Mouse (Mus musculus): ENCODE measurements around the gene Hdac6. TPM values are rescaled to one million over a fixed set of nuclear protein-coding genes. Genes with fewer than 3 reads are reported as not detected.

Gene Hdac6
- polyA plus RNA-seq, 1 experiment from 2014 or later: 56.8 TPM

DNA sequence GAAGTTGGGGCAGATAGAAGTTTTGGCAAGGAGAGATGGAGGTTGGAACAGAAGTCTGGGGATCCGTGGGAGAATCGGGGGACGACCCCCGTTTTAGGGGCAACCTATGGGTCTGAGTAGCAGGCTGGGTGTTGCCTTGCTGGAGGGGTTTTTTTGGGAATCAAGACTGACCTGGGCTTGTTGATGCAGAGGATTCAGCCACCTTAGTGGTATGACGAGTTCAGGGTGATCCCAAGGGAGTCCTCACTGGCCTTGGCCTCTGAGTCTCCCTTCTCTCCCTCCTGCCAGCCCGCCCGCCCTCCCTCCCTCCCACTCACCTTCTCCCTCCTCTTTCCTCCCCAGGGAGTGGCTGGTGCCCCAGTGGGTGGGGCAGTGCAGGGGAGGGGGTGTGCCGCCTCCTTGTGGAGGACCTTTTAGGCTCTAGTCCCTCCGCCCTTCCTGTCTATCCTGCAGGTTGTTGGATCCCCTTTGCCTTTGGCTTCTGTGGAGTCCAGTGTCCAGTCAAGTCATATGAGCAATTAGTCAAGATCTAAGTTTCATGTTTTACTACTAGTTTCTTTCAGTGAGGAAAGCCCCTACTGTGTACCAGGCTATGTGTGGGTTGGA, 20.0 kb upstream of the Hdac6 start:
- WGBS: 85% methylated on average over 7 of the region's 9 CpGs
- no peaks in the 10 kb centered on the region for H3K9me3 ChIP-seq (ENCODE audit: control insufficient read depth, low read length)
- H3K4me2 ChIP-seq (ENCODE audit: low read depth, low read length): no peak overlapping the region
- no peak overlapping the region for H3K27ac ChIP-seq (ENCODE audit: low read depth, low read length)
- ATAC-seq (ENCODE audit: low read depth): no peak
- no peaks in the 10 kb centered on the region for H3K4me1 ChIP-seq (ENCODE audit: control insufficient read depth, insufficient read depth, low read length)
- no peak overlapping the region for H3K4me3 ChIP-seq (ENCODE audit: low read depth, low read length)
- no peaks in the 10 kb centered on the region for H3K36me3 ChIP-seq (ENCODE audit: control insufficient read depth, insufficient read depth, low read length)
- H3K27me3 ChIP-seq (ENCODE audit: control insufficient read depth, insufficient read depth, low read length): no peaks in the 10 kb centered on the region
- no peak overlapping the region for H3K9ac ChIP-seq (replicated peaks; ENCODE audit: low read depth, low read length)

DNA sequence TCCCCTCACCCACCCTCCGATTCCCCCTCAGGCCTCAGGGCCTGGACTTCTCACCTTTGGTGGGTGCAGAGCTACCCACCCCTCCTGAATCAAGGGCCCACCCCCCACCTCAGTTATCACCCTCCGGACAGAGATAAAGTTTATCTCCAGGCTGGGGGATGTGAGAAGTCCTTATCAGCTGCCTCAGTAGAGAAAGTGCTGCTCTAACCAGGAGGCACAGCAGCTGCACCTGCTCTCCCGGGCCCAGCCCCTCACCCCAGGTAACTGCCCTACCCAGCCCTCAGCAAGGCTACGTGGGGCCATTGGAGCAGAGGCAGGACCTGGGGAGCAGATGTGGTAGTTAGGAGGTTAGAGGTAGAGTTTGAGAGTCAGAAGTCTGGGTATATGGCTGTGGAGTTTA, 18.5 kb upstream of the Hdac6 start:
- Histone ChIP-seq H3K4me2 (ENCODE audit: low read depth, low read length) (no peak overlapping the region), H3K9ac (replicated peaks; ENCODE audit: low read depth, low read length) (no peak overlapping the region), H3K36me3 (ENCODE audit: control insufficient read depth, insufficient read depth, low read length) (no peaks in the 10 kb centered on the region), H3K27ac (ENCODE audit: low read depth, low read length) (no peak overlapping the region), H3K27me3 (ENCODE audit: control insufficient read depth, insufficient read depth, low read length) (no peaks in the 10 kb centered on the region), H3K9me3 (ENCODE audit: control insufficient read depth, low read length) (no peaks in the 10 kb centered on the region), H3K4me1 (ENCODE audit: control insufficient read depth, insufficient read depth, low read length) (no peaks in the 10 kb centered on the region), H3K4me3 (ENCODE audit: low read depth, low read length) (no peak overlapping the region)
- 86% methylated on average over 4 of the region's 4 CpGs for WGBS
- ATAC-seq (ENCODE audit: low read depth): no peak

DNA sequence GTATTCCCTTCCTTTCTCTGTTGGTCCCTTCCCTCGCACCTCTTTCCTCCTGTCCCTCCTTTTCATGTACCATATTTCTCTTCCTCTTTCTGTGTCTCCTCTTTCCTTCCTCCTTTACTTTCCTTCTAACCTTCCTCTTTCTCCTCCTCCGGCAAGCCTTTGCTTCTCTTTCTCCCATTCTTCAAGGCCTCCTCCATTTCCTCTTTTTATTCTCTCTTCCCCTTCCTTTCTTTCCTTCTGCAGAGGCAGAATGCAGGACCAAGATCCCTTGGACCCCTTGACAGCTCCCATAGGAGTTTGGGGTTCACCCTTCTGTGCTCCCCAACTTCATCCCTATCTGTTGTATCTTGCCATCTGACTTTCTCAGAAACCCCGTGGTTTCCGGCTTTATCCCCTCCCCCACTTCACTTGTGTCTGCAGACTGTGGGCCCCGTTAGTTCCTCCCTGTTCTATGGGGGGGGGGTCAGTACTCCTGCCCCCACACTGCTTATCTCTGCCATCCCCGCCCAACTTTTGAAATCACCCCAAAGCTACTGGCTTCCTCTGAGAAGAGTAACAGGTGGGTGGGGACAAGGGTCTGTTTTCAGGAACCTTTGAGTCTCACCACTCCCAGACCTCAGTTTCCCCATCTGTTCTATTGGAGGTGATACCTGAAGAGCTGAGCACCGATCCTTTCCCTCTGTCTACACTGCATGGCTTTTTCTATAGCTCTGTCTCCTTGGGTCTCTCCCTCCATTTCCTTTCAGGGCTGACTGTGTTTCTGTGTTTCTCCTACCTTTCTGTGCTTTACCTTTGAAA, 16.3 kb upstream of the Hdac6 start:
- H3K27ac ChIP-seq (ENCODE audit: low read depth, low read length): no peak overlapping the region
- 75% methylated on average over 7 of the region's 7 CpGs for WGBS
- no peaks in the 10 kb centered on the region for H3K36me3 ChIP-seq (ENCODE audit: control insufficient read depth, insufficient read depth, low read length)
- H3K4me2 ChIP-seq (ENCODE audit: low read depth, low read length): no peak overlapping the region
- H3K9me3 ChIP-seq (ENCODE audit: control insufficient read depth, low read length): no peaks in the 10 kb centered on the region
- no peak overlapping the region for H3K9ac ChIP-seq (replicated peaks; ENCODE audit: low read depth, low read length)
- no peak for ATAC-seq (ENCODE audit: low read depth)
- H3K27me3 ChIP-seq (ENCODE audit: control insufficient read depth, insufficient read depth, low read length): no peaks in the 10 kb centered on the region
- H3K4me1 ChIP-seq (ENCODE audit: control insufficient read depth, insufficient read depth, low read length): no peaks in the 10 kb centered on the region
- H3K4me3 ChIP-seq (ENCODE audit: low read depth, low read length): no peak overlapping the region

DNA sequence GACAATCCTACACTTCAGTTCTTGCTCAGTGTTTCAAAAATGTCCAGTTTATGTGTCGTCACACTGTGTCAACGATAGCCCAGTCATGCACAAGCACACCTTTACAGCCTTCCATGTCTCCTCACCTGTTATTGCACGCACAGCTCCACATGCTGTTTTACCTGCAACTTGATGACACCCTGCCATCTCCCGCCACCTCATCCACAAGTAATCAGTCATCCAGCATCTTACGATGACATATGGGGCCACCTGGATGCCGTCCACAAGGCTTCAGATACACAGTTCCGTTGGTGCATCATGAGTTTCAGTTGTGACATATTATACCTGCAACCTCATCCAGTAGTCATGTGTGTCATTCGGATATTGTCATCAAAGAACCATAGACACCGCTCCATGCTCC, 11.2 kb upstream of the Hdac6 start:
- no peak overlapping the region for H3K9ac ChIP-seq (replicated peaks; ENCODE audit: low read depth, low read length)
- no peaks in the 10 kb centered on the region for H3K36me3 ChIP-seq (ENCODE audit: control insufficient read depth, insufficient read depth, low read length)
- H3K27me3 ChIP-seq (ENCODE audit: control insufficient read depth, insufficient read depth, low read length): no peaks in the 10 kb centered on the region
- H3K4me2 ChIP-seq (ENCODE audit: low read depth, low read length): no peak overlapping the region
- no peaks in the 10 kb centered on the region for H3K9me3 ChIP-seq (ENCODE audit: control insufficient read depth, low read length)
- H3K4me3 ChIP-seq (ENCODE audit: low read depth, low read length): no peak overlapping the region
- H3K4me1 ChIP-seq (ENCODE audit: control insufficient read depth, insufficient read depth, low read length): no peaks in the 10 kb centered on the region
- no peak overlapping the region for H3K27ac ChIP-seq (ENCODE audit: low read depth, low read length)
- ATAC-seq (ENCODE audit: low read depth): no peak
- WGBS: 94% methylated on average over 9 of the region's 9 CpGs

DNA sequence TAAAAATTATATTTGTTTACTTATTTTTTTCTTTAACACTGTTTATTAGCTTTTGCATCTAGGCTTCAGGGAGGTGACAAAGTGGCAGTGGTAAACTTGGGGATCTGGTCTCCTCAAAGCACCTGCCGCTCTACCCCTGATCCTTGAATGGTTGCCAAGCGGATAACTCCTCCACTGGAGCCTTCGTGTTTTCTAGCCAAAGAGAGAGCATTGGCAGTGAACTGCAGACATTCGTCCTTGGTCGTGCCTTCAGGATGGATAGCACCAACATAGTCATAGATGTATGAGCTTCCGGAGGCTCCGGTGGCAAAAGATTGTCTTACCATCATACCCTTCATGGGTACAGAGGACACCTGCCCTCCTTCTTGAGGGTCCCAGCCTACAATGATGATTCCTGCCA, 2.4 kb upstream of the Hdac6 start:
- no peak for ATAC-seq (ENCODE audit: low read depth)
- Histone ChIP-seq H3K4me3 (ENCODE audit: low read depth, low read length) (no peak overlapping the region), H3K9ac (replicated peaks; ENCODE audit: low read depth, low read length) (no peak overlapping the region), H3K9me3 (ENCODE audit: control insufficient read depth, low read length) (no peaks in the 10 kb centered on the region), H3K4me2 (ENCODE audit: low read depth, low read length) (no peak overlapping the region), H3K27ac (ENCODE audit: low read depth, low read length) (no peak overlapping the region), H3K27me3 (ENCODE audit: control insufficient read depth, insufficient read depth, low read length) (no peaks in the 10 kb centered on the region), H3K4me1 (ENCODE audit: control insufficient read depth, insufficient read depth, low read length) (no peaks in the 10 kb centered on the region), H3K36me3 (ENCODE audit: control insufficient read depth, insufficient read depth, low read length) (no peaks in the 10 kb centered on the region)
- WGBS: 94% methylated on average over 7 of the region's 7 CpGs

DNA sequence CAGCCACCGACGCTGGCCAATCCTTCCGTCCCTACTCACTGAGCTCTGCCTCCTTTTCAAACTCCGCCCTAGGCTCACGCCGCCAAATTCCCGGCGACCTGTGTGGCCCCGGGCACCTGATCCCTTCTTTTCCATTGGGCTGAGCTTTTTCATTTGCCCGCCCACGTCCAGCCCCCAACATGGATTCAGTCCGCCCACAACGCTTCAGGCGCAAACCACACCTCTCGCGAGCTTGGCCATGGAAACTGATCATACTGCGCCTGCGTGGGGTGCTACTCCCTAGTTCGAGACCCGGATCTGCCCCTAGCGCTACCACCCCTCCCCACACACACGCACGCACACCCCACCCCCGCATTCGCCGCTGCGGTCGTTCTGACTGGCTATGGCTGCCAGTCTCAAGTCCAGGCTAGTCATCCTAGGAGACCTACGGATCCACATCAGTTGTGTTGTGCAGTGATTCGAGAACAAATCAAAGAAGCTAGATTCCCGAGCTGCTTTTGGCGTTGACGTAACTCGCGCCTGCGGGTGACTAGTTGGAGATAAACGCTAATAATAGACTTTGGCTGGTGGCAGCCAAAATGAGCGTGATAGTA, 307 bp upstream of the Hdac6 start:
- Histone ChIP-seq H3K27ac (ENCODE audit: low read depth, low read length) (peak overlapping the region; percentile 56; the same call in 1 of the 2 replicates), H3K4me2 (ENCODE audit: low read depth, low read length) (peak overlapping the region; percentile 32; the same call in 1 of the 2 replicates), H3K9me3 (ENCODE audit: control insufficient read depth, low read length) (no peaks in the 10 kb centered on the region), H3K36me3 (ENCODE audit: control insufficient read depth, insufficient read depth, low read length) (no peaks in the 10 kb centered on the region), H3K4me3 (ENCODE audit: low read depth, low read length) (peak overlapping the region; percentile 36), H3K9ac (replicated peaks; ENCODE audit: low read depth, low read length) (peak overlapping the region; percentile 35), H3K4me1 (ENCODE audit: control insufficient read depth, insufficient read depth, low read length) (no peaks in the 10 kb centered on the region), H3K27me3 (ENCODE audit: control insufficient read depth, insufficient read depth, low read length) (no peaks in the 10 kb centered on the region)
- WGBS: 23% methylated on average over 38 of the region's 38 CpGs
- no peak for ATAC-seq (ENCODE audit: low read depth)

DNA sequence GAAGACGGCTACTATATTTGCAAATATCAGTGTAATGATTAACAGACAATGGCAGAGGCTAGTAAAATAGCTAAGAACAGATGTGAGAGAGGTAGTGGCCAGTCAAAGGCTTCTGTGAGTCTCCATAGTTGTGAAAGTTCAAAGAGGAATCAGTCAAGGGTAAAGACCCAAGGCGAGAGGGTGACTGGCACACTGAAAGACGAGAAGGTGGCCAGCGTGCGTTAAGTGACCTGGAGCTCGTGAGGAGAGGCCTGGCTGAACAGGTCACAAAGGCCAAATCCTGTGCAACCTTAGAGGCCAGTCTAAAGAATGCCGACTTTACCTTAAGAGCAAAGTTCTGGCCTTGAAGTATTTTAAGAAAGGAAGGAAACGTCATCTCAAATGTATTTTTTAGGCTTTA, 2.1 kb downstream of the Hdac6 start:
- no peak overlapping the region for H3K4me2 ChIP-seq (ENCODE audit: low read depth, low read length)
- ATAC-seq (ENCODE audit: low read depth): no peak
- no peaks in the 10 kb centered on the region for H3K4me1 ChIP-seq (ENCODE audit: control insufficient read depth, insufficient read depth, low read length)
- H3K36me3 ChIP-seq (ENCODE audit: control insufficient read depth, insufficient read depth, low read length): no peaks in the 10 kb centered on the region
- no peak overlapping the region for H3K27ac ChIP-seq (ENCODE audit: low read depth, low read length)
- whole genome bisulfite sequencing: 75% methylated on average over 8 of the region's 8 CpGs
- no peak overlapping the region for H3K9ac ChIP-seq (replicated peaks; ENCODE audit: low read depth, low read length)
- H3K4me3 ChIP-seq (ENCODE audit: low read depth, low read length): no peak overlapping the region
- H3K9me3 ChIP-seq (ENCODE audit: control insufficient read depth, low read length): no peaks in the 10 kb centered on the region
- H3K27me3 ChIP-seq (ENCODE audit: control insufficient read depth, insufficient read depth, low read length): no peaks in the 10 kb centered on the region

DNA sequence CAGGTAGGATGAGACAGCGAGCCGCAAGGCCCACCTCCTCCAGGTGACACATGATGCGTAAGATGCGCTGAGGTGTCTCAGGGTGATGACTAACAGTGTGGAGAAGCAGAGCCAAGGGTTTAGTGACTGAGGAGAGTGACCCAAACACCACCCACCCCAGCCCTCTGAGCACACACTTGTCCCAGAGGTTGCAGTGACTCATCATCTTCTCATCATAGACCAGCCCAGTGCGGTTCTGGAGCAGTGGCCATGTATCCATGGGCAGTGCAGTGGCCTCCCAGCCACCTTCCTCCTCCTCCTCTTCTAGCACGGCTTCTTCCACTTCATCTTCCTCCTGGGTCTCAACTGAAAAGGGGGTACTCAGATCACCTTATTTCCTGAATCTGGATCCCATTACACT, 10.0 kb downstream of the Hdac6 start:
- no peaks in the 10 kb centered on the region; the same call in 1 of the 2 replicates for H3K36me3 ChIP-seq (ENCODE audit: control insufficient read depth, insufficient read depth, low read length)
- no peak overlapping the region for H3K4me2 ChIP-seq (ENCODE audit: low read depth, low read length)
- no peak overlapping the region for H3K27ac ChIP-seq (ENCODE audit: low read depth, low read length)
- 97% methylated on average over 6 of the region's 6 CpGs for WGBS
- no peak for ATAC-seq (ENCODE audit: low read depth)
- H3K4me1 ChIP-seq (ENCODE audit: control insufficient read depth, insufficient read depth, low read length): no peaks in the 10 kb centered on the region
- no peak overlapping the region for H3K4me3 ChIP-seq (ENCODE audit: low read depth, low read length)
- H3K9ac ChIP-seq (replicated peaks; ENCODE audit: low read depth, low read length): no peak overlapping the region
- no peaks in the 10 kb centered on the region for H3K9me3 ChIP-seq (ENCODE audit: control insufficient read depth, low read length)
- no peaks in the 10 kb centered on the region for H3K27me3 ChIP-seq (ENCODE audit: control insufficient read depth, insufficient read depth, low read length)

DNA sequence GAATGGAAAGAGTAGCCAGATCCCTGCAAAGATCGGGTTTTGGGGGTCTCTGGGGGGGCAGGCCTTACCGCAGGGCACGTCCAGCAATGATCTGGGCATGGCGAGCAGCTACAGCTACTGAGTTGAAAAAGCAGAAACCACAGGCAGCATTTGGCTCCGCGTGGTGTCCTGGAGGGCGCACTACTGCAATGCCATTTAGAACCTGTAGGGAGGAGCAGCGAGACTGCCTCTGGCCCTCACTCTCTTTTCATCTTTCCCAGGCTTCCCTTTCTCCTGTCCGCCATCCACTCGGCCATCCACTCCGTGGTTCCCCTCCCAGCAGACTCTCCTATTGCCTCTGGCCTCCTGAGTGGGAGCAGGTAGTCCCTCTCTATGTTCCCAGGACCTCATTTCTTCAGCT, 10.8 kb downstream of the Hdac6 start:
- Histone ChIP-seq H3K27me3 (ENCODE audit: control insufficient read depth, insufficient read depth, low read length) (no peaks in the 10 kb centered on the region), H3K9ac (replicated peaks; ENCODE audit: low read depth, low read length) (no peak overlapping the region), H3K27ac (ENCODE audit: low read depth, low read length) (no peak overlapping the region), H3K4me1 (ENCODE audit: control insufficient read depth, insufficient read depth, low read length) (no peaks in the 10 kb centered on the region), H3K9me3 (ENCODE audit: control insufficient read depth, low read length) (no peaks in the 10 kb centered on the region), H3K36me3 (ENCODE audit: control insufficient read depth, insufficient read depth, low read length) (no peaks in the 10 kb centered on the region; the same call in 1 of the 2 replicates), H3K4me2 (ENCODE audit: low read depth, low read length) (no peak overlapping the region), H3K4me3 (ENCODE audit: low read depth, low read length) (no peak overlapping the region)
- 52% methylated on average over 11 of the region's 11 CpGs for WGBS
- ATAC-seq (ENCODE audit: low read depth): no peak

Data from neural tube, embryonic 14.5 days (tissue).